Mouse (Mus musculus): ENCODE data around the gene Cnbd2.

The Cnbd2 gene

GRCm38 (mm10) chr2:156312297-156312897 is at the start of gene Cnbd2, which contains the start of gene Scand1:
Gene Cnbd2, plus strand, starts transcription at chr2:156312299.
Gene Scand1, minus strand, starts transcription at chr2:156312704.
- peak; percentile 84 for DNase-seq

- DNase-seq, result no peak
Observed at GRCm38 (mm10) chr2:156263204-156263893, 48.8 kb upstream of the Cnbd2 start.

GRCm38 (mm10) chr2:156267636-156268035 is 44.5 kb upstream of the Cnbd2 start:
- DNase-seq, result no peak

- DNase-seq, result no peak
Observed at GRCm38 (mm10) chr2:156272553-156272952, 39.5 kb upstream of the Cnbd2 start.

DNA sequence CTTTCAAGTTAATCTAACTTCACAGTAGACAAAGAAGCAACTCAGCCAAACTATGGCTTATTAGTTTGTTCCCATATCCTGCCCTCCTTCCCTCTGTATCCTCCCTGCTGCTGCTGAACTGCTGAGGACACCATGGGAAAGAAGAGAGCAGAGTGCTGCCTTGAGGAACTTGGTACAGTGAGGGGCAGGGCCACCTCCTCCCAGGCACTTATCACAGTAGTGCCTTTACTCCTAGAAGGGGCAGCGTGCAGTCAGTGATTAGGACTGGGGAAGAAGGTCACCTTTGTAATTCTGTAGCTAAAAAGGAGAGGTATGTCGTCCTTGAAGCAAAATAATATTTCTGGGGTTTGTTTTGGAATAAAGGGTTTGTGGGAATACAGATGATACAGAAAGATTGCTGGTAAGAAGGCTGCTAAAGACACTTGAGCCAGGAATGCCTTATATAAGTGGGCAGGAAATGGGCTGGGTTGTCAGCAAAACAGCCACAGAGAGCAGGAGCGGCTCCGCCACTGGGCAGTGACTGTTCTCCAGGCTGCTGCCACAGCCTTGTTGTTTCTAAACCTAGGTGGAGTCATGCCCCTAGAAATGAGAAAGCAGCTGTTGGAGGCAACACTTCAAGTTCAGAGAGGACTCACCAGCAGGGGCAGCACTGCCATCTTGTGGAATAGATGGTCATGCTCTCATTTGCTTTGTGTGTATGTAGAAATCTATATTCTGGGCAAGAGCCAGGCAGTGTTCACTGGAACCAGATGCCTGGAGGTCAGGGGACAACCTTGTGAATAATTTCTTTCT is 33.7 kb upstream of the Cnbd2 start:
- DNase-seq, result peak; percentile 68

DNA sequence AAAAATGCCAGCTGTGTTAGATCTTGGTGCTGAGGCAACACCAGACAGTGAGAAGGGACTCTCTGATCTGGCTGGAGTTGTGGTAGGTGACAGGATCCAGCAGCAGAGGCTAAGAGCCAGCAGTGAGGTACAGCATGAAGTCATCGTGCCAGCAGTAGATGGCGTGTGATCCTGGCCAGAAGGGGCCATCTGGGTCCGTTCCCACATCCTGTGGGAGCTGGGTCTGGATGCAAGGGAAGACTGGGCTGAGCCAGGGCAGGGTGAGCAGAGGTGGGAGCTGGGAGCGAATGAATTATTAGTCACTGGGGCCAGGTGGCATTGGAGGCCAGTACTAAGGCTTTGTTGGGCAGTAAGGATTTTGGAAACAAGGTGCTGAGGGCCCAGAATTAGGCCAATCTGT is 30.9 kb upstream of the Cnbd2 start:
- DNase-seq, result no peak

DNA sequence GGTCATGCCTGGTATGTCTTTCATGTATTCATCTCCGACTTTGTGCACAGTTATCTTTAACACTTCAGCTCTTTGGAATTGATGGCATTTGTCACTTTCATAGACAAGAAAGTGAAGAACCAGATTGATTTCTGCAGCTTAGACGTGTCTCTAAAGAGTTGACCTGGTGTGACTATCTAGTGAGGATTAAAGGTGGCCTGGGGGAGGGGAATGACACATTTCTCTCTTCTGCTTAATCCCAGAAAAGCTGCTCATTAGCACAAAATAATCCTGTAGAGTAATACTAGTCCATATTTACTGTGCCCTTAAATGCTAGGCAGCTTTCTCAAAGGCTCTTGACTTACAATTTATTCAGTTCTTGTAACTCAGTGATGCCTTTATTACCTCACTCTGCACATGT is 26.9 kb upstream of the Cnbd2 start:
- no peak for DNase-seq

GRCm38 (mm10) chr2:156286733-156287132 is 25.4 kb upstream of the Cnbd2 start:
- DNase-seq, result no peak

- no peak for DNase-seq
Observed at GRCm38 (mm10) chr2:156288222-156288621, 23.9 kb upstream of the Cnbd2 start.

DNA sequence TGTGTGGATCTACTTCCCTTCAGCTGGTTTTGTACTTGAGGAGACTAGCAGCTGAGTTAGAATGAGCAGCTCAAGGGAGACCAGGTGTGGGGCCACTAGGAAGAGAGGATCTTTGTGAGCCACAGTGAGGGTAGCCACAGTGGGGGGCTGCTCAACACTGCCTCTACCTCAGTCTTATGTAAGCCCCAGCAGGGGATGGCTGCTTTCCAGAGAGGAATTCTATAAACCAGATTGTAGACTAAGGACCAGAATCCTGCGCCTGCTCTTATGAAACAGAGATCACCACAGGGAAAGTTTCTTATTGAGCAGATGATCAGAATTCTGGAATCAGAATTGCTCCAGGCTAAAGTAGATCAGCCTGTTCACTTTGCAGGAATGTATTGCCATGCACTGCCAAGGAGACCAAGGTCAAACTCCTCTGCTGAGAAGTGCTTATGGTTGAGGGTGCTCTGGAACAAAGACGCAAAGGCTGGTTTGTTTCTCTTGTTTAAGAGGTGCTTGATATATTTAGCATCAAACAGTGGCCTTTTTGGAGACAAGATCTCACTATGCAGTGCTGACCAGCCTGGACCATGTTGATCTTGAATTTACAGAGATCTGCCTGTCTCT is 22.4 kb upstream of the Cnbd2 start:
- DNase-seq, result no peak

DNA sequence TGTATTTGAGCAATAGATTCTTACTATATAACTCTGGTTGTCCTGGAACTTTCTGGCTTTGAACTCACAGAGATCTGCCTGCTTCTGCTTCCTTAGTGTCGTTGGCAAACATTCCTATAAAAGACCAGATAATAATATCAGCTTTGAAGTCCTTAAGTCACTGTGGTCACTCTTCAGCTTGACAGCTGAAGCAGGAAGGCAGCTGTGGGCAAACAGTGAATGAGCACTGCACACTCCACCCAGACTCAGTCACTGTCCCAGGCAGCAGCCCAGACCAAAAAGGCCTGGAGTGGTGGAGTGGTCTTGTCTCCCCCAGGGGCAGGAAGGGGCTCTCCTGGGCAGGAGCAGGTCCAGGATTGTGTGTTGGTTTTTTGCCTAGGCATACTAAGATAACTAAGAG is 20.1 kb upstream of the Cnbd2 start:
- DNase-seq, result no peak

GRCm38 (mm10) chr2:156295601-156296063 is 16.5 kb upstream of the Cnbd2 start:
- no peak for DNase-seq

GRCm38 (mm10) chr2:156296190-156296589 is 15.9 kb upstream of the Cnbd2 start:
- DNase-seq, result no peak

GRCm38 (mm10) chr2:156297653-156298052 is 14.4 kb upstream of the Cnbd2 start:
- peak; percentile 47 for DNase-seq

DNA sequence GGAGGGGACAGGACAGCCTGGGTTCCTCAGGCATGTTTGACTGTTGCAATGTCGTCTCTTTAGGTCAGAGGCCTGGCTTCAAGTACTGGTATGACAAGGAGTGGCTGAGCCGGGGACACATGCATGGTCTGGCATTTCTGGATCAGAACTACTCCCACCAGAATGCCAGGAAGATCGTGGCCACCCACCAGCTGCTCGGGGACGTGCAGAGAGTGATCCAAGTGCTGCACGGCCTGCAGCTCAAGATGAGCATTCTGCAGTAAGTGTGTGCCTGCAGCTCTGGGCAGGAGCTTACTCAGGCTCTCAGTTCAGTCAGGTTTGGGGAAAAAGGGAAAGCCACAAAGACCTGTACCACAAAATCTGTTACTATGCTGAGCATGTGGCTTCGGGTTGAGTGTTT is 13.6 kb upstream of the Cnbd2 start:
- DNase-seq, result no peak

DNA sequence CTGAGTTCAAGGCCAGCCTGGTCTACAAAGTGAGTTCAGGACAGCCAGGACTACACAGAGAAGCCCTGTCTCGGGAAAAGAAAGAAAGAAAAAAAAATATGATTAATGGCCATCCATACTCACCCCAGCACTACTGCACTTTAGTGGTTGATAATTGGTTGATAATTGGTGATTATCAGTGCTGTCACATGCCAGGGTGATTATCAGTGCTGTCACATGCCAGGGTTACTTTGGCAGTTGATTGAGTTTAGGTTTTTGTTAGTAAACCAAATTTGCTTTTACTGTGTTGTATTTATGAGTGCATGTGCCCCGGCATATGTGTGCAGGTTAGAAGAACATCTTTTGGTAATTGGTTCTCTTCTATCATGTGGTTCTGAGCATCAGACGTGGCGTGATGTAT is 10.0 kb upstream of the Cnbd2 start:
- DNase-seq, result no peak

GRCm38 (mm10) chr2:156304351-156304750 is 7.7 kb upstream of the Cnbd2 start:
- DNase-seq, result no peak

DNA sequence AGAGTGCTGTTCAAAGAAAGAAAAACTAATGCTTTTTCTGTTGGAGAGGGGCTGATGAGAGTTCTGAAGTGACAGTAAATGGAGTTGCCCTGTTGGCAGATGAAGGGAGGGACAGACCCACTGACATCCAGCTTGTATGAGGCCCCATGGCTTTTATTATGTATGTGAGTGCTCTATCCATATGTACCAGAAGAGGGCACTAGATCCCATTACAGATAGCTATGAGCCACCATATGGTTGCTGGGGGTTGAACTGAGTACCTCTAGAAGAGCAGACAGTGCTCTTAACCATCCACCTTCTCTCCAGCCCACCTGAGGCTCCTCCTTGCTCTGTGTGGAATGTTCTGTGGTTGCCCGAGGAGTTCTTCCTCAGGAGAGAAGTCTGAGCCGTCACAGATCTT is 6.3 kb upstream of the Cnbd2 start:
- no peak for DNase-seq

GRCm38 (mm10) chr2:156307261-156307660 is 4.8 kb upstream of the Cnbd2 start:
- peak; percentile 14 for DNase-seq

GRCm38 (mm10) chr2:156309948-156310347 is 2.2 kb upstream of the Cnbd2 start:
- DNase-seq, result no peak

GRCm38 (mm10) chr2:156310455-156310854 is 1.6 kb upstream of the Cnbd2 start:
- no peak for DNase-seq

DNA sequence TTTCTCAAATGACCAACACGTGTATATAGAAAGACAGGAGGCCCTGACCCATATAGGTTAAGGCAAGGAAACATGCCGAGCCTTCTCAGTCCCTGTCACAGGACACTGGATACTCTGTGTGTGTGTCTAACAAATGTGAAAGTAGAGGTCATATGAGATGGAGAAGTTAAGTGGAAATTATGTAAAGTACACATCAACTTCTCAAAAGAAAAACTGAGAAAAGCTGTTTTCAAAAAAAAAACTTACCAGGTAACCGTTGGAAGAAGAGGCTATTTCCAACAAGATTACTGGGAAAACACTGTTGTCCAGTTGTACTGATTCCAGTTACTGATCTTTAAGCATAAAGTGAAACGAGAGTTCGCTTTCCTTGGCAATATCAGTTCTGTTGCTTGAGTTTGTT is 1.2 kb upstream of the Cnbd2 start:
- DNase-seq, result no peak

- DNase-seq, result no peak
Observed at GRCm38 (mm10) chr2:156311441-156311840, 658 bp upstream of the Cnbd2 start.

Data from liver (tissue).